Mouse (Mus musculus): ENCODE results near the gene Sla2.
"Not testable (repeated sequence)": the region's sequence is repeated elsewhere in the genome, so short reads cannot be mapped to it uniquely, and the experiment has no call there.

DNA sequence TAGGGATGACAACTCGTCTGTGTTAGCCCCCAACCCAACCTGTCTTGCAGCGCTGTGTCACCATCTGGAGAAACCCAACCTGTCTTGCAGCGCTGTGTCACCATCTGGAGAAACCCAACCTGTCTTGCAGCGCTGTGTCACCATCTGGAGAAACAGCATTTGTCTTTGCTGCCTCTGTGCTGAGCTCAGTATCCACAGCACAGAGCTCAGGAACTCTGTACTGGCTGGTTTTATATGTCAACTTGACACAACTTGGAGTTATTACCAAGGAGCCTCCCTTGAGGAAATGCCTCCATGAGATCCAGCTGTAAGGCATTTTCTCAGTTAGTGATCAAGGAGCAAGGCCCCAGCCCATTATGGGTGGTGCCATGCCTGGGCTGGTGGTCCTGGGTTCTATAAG lies 38.1 kb upstream of the Sla2 start:
- not testable (repeated sequence) for TF ChIP-seq GATA1, TAL1 (IDR thresholded peaks at IDR 0.05; ENCODE audit: low read length)
